Mouse (Mus musculus) midbrain, postnatal 0 days (tissue): Measurements from ENCODE around the gene Sec22a. TPM values are rescaled to one million over a fixed set of nuclear protein-coding genes. Genes with fewer than 3 reads are reported as not detected.
A peak's percentile ranks its signal among the peaks of the same experiment; 100 is the strongest.

Experiments
- ATAC-seq: fragments of 200-750 bp; cut with Nextera tagmentation; 2 replicates; pipeline ENCODE4 v1.8.0; 2017; ENCODE audit warnings: moderate number of reproducible peaks, mild to moderate bottlenecking, moderate TSS enrichment, moderate library complexity; ENCODE audit not compliant: low FRiP score
- DNase-seq: peaks from one replicate; pipeline ENCODE4 v3.0.0-alpha.2; 2015; ENCODE audit warnings: low spot score
- H3K27ac ChIP-seq: fragments of 300-500 bp; sonication (generic); 2 replicates; pipeline ENCODE4 v1.5.1; 2014; ENCODE audit warnings: low read depth, mild to moderate bottlenecking, low read length, mixed read lengths
- H3K27me3 ChIP-seq: fragments of 300-500 bp; sonication (generic); 2 replicates; pipeline ENCODE4 v1.6.1; 2014; ENCODE audit warnings: low read length, control low read depth, mixed read lengths; ENCODE audit not compliant: insufficient read depth
- H3K36me3 ChIP-seq: fragments of 300-500 bp; sonication (generic); 2 replicates; pipeline ENCODE4 v1.6.1; 2014; ENCODE audit warnings: low read length, control low read depth, mixed read lengths; ENCODE audit not compliant: insufficient read depth
- H3K4me1 ChIP-seq: fragments of 300-500 bp; sonication (generic); 2 replicates; pipeline ENCODE4 v1.6.1; 2014; ENCODE audit warnings: mild to moderate bottlenecking, control low read depth, antibody characterized with exemption, low read length, mixed read lengths; ENCODE audit not compliant: insufficient read depth
- H3K4me2 ChIP-seq: fragments of 300-500 bp; sonication (generic); 2 replicates; pipeline ENCODE4 v1.6.1; 2014; ENCODE audit warnings: low read depth, mild to moderate bottlenecking, low read length, mixed read lengths; ENCODE audit not compliant: poor library complexity, severe bottlenecking
- H3K4me3 ChIP-seq: fragments of 300-500 bp; sonication (generic); 2 replicates; pipeline ENCODE4 v1.5.1; 2014; ENCODE audit warnings: low read depth, mild to moderate bottlenecking, low read length, moderate library complexity
- H3K9ac ChIP-seq: fragments of 300-500 bp; sonication (generic); replicated peaks from 2 replicates; pipeline ENCODE4 v1.6.1; 2014; ENCODE audit warnings: mild to moderate bottlenecking, low read length, moderate library complexity, mixed read lengths; ENCODE audit not compliant: poor library complexity, severe bottlenecking
- H3K9me3 ChIP-seq: fragments of 300-500 bp; sonication (generic); 2 replicates; pipeline ENCODE4 v1.6.1; 2016; ENCODE audit warnings: low read length, control low read depth
- CTCF ChIP-seq: IDR thresholded peaks from 2 replicates; pipeline ENCODE4 v1.5.1; 2016; ENCODE audit warnings: antibody characterized with exemption, mild to moderate bottlenecking
- WGBS: fragments of 180-500 bp; shearing (Covaris S2); extraction: QIAGEN DNeasy Blood & Tissue Kit; methylation state at CpG from one replicate; pipeline ENCODE4 v1.1.7; 2014; 5-methylcytosine and 5-hydroxymethylcytosine counted together
- polyA plus RNA-seq: library from polyadenylated mRNA; unstranded; fragments of >200 nt; fragmentation: Nextera tagmentation; extraction: Ambion mirVana; gene quantifications from 2 replicates; pipeline ENCODE4 v1.2.1, GENCODE M21; 2015
- total RNA-seq: library from RNA; depleted of rRNA; stranded (reverse); fragments of >200 nt; gene quantifications from 2 replicates; pipeline ENCODE4 v1.2.3, GENCODE M21; 2014; rRNA removed

Sec22a gene
- total and polyA plus RNA-seq, 2 experiments from 2014 or later: 22.4 to 39.9 TPM

GRCm38 (mm10) chr16:35270945-35271344 lies 92.8 kb downstream of the Sec22a start:
- Histone ChIP-seq H3K9ac (no peak overlapping the region), H3K27ac (no peak overlapping the region), H3K4me2 (no peak overlapping the region), H3K4me1 (no peaks in the 10 kb centered on the region), H3K4me3 (no peak overlapping the region), H3K9me3 (no peaks in the 10 kb centered on the region), H3K36me3 (peaks cover 10% of the 10 kb centered on the region), H3K27me3 (no peaks in the 10 kb centered on the region)
- DNase-seq (no peak), ATAC-seq (no peak)
- WGBS: 75% methylated on average over 6 of the region's 6 CpGs
- no peak for TF ChIP-seq CTCF

- H3K27me3 ChIP-seq: no peaks in the 10 kb centered on the region
- peaks cover 10% of the 10 kb centered on the region for H3K36me3 ChIP-seq
- no peak overlapping the region for H3K4me3 ChIP-seq
- 38% methylated on average over 10 of the region's 10 CpGs for WGBS
- ATAC-seq (peak; percentile 31), DNase-seq (peak; percentile 95)
- TF ChIP-seq CTCF: peak; percentile 97
- H3K27ac ChIP-seq: no peak overlapping the region
- H3K4me2 ChIP-seq: no peak overlapping the region
- no peaks in the 10 kb centered on the region for H3K4me1 ChIP-seq
- no peak overlapping the region for H3K9ac ChIP-seq
- no peaks in the 10 kb centered on the region for H3K9me3 ChIP-seq
Measured at GRCm38 (mm10) chr16:35270353-35270934, 93.3 kb downstream of the Sec22a start.

Other genes starting within 250 kb of the Sec22a start
- 73.9 and 77.3 TPM in 2 replicates for gene Adcy5, start 209.0 kb downstream of the Sec22a start, total RNA-seq
- 6.9 and 7.5 TPM in 2 replicates for gene Adcy5, start 209.0 kb downstream of the Sec22a start, polyA plus RNA-seq
- 2.6 and 4.3 TPM in 2 replicates for gene Pdia5, start 127.0 kb upstream of the Sec22a start, total RNA-seq
- 7.7 and 8.0 TPM in 2 replicates for gene Pdia5, start 127.0 kb upstream of the Sec22a start, polyA plus RNA-seq
- gene Sema5b, start 177.2 kb upstream of the Sec22a start, total RNA-seq: 30.9 and 46.5 TPM in 2 replicates
- 9.5 and 11.4 TPM in 2 replicates for gene Sema5b, start 177.2 kb upstream of the Sec22a start, polyA plus RNA-seq